Mouse (Mus musculus) C2C12 (cell line): ENCODE results near the gene Deaf1. TPM values are rescaled to one million over a fixed set of nuclear protein-coding genes. Genes with fewer than 3 reads are reported as not detected.

Experiments used
- H3K27me3 ChIP-seq: one replicate; pipeline ENCODE4 v1.6.1; 2011; ENCODE audit not compliant: control insufficient read depth, insufficient read depth, insufficient read length
- H3K36me3 ChIP-seq: one replicate; pipeline ENCODE4 v1.6.1; 2011; ENCODE audit not compliant: control insufficient read depth, insufficient read depth
- H3K4me3 ChIP-seq: one replicate; pipeline ENCODE4 v1.5.1; 2011; ENCODE audit warnings: mild to moderate bottlenecking, control low read depth; ENCODE audit not compliant: poor library complexity, insufficient read depth, severe bottlenecking
- H3K79me2 ChIP-seq: one replicate; pipeline ENCODE4 v1.6.1; 2011; ENCODE audit not compliant: control insufficient read depth, insufficient read depth
- H3K79me3 ChIP-seq: one replicate; pipeline ENCODE4 v1.6.1; 2011; ENCODE audit warnings: low read depth, control low read depth
- H3ac ChIP-seq: one replicate; pipeline ENCODE3; 2011; ENCODE audit warnings: low read depth; ENCODE audit not compliant: control insufficient read depth, insufficient read length
- CEBPB ChIP-seq: IDR thresholded peaks from one replicate; pipeline ENCODE4 v1.6.1; 2011; ENCODE audit warnings: low read depth, mild to moderate bottlenecking, control low read depth, moderate library complexity
- CTCF ChIP-seq: IDR thresholded peaks from one replicate; pipeline ENCODE4 v1.5.1; 2011; ENCODE audit not compliant: control insufficient read depth, insufficient read depth, insufficient read length
- FOSL1 ChIP-seq: IDR thresholded peaks from one replicate; pipeline ENCODE4 v1.8.0; 2011; ENCODE audit warnings: mild to moderate bottlenecking, low read length; ENCODE audit not compliant: poor library complexity, insufficient read depth, severe bottlenecking
- MAX ChIP-seq: IDR thresholded peaks from one replicate; pipeline ENCODE4 v1.6.1; 2011; ENCODE audit warnings: mild to moderate bottlenecking, control low read depth
- MYOD1 ChIP-seq: IDR thresholded peaks from one replicate; pipeline ENCODE4 v1.6.1; 2011; ENCODE audit warnings: low read depth; ENCODE audit not compliant: control insufficient read depth, insufficient read length
- MYOG ChIP-seq: IDR thresholded peaks from one replicate; pipeline ENCODE4 v1.6.1; 2011; ENCODE audit not compliant: control insufficient read depth, insufficient read length; ENCODE audit errors: extremely low read depth
- USF1 ChIP-seq: IDR thresholded peaks from one replicate; pipeline ENCODE4 v1.6.1; 2011; ENCODE audit warnings: low read depth, mild to moderate bottlenecking, control low read depth, moderate library complexity
- polyA plus RNA-seq: library from polyadenylated mRNA; unstranded; fragments of >200 nt; fragmentation: generic; extraction: Trizol; gene quantifications from one replicate; pipeline ENCODE4 v1.2.1, GENCODE M21; 2012; ENCODE audit warnings: missing spikeins

Deaf1 gene
- polyA plus RNA-seq, 1 experiment: 21.4 TPM

DNA sequence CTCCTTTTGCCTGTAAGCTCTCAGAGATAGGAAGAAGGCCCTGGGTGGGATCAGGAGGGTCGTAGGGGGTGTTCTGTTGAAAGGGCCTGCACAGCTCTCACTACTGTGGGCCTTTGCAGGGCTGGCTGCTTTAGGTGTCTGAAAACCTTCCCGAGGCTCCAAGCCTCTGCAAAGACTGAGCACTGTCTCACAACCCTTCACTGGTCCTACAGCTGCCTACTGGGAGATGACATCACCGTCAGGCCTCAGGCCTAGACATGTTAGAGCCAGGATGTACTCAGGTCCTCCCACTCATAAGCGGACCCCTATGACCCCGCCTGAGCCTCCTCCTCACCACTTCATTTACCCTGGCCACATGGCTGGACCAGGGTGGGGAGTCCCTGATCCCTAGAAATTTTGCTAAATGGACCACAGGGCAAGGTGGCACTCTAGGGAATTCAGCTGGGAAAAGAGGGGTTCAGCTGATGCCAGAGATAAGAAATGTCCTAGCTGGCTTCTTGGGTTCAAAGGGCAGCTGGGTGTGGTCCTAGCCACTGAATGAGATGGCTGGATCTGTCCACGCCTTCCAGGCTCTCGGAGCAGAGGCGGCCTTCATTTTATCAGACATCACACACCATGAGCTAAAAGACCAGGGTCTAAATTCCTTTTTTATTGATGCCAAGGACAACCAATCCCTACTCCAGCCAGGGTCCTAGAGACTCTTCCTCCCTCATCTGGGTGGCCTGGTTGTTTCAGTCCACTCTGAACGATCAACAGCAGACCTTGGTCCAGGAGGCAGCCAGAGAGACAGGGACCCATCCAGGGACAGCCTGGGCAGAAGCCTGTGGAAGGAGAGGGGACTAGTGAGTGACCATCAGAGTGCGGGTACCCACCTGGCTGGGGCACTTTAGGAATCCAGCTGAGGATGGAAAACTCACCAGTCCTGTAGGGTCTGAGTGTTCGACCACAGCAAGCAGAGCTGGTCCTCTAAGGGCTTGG, 49.5 kb downstream of the Deaf1 start:
- TF ChIP-seq FOSL1 (no peak), CTCF (no peak), MYOD1 (no peak), MAX (no peak), CEBPB (no peak), MYOG (no peak), USF1 (no peak)
- no peak overlapping the region for H3ac ChIP-seq
- H3K79me2 ChIP-seq: no peaks in the 10 kb centered on the region
- H3K4me3 ChIP-seq: no peak overlapping the region
- H3K36me3 ChIP-seq: no peaks in the 10 kb centered on the region
- H3K27me3 ChIP-seq: no peaks in the 10 kb centered on the region
- H3K79me3 ChIP-seq: no peaks in the 10 kb centered on the region

DNA sequence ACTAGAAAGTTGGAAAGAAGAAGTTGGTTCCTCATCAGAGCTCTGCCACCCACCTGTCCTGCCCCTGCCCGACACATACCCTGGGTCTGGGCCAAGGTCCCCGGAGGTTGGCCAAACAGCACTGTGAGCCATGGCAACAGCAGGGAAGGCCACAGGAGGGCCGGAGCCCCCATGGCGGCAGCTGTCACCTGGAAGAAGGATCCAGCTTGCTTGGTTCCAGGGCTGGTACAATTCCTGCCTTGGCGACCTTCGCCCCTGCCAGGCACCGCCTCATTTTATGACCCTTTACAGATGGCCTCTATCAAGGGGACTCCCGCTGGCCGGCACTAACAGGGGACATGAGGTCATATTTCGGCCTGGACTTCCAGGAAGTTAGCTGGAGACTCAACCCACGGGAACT, 50.9 kb downstream of the Deaf1 start, which contains the start of gene Cdhr5:
TSS of gene Cdhr5 (minus strand) at position 241 of the 400 bp plus-strand sequence.
- H3K79me2 ChIP-seq: no peaks in the 10 kb centered on the region

DNA sequence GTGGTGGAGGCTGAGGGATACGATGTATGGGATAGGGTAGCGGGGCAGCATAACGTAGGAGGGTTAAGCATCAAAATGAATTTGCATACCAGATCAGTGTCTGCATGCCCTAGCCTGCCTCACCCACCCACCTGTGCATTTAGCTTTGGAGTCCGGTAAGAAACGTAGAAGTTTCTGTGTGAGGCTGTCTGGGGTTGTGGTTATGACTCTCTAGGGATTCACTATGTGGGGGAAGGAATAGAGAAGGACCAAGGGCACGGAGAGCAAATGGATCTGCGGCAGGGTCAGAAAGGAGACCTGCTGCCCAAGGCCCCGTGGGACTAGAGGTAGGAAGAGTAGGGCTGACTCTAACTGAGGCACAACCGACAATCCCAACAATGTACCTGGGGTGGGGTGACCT, 52.1 kb downstream of the Deaf1 start:
- TF ChIP-seq FOSL1: no peak
- no peak for TF ChIP-seq CEBPB
- TF ChIP-seq USF1: no peak
- TF ChIP-seq MYOG: no peak
- no peak for TF ChIP-seq MYOD1
- no peak for TF ChIP-seq MAX
- no peaks in the 10 kb centered on the region for H3K79me2 ChIP-seq
- H3K36me3 ChIP-seq: no peaks in the 10 kb centered on the region
- no peak overlapping the region for H3K4me3 ChIP-seq
- no peaks in the 10 kb centered on the region for H3K27me3 ChIP-seq
- H3K79me3 ChIP-seq: no peaks in the 10 kb centered on the region
- H3ac ChIP-seq: no peak overlapping the region

More for the DNA sequence above, 50.9 kb downstream of the Deaf1 start, which contains the start of gene Cdhr5:
- Histone ChIP-seq H3K4me3 (no peak within 1 kb of the TSS), H3K79me3 (no peaks in the 10 kb centered on the region), H3K27me3 (no peaks in the 10 kb centered on the region), H3K36me3 (no peaks in the 10 kb centered on the region), H3ac (no peak within 1 kb of the TSS)
- TF ChIP-seq CEBPB (no peak), USF1 (no peak), FOSL1 (no peak), MYOG (no peak), MAX (no peak), MYOD1 (no peak), CTCF (no peak)

DNA sequence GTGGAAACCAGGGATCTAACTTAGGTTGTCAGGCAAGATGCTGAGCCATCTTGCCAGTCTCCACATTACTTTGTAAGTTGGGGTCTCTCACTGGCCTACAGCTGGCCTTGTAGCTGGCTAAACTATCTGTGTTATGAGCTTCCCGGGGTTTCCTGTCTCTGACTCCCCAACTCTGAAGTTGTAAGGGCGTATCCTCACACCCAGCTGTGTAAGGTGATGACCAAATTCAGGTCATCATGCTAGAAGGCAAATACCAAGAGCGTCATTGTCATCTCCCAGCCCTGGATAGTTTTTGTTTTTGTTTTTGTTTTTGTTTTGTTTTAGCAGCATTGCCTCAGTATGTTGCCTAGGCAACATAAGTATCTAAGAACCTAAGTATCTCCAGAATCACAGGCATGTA, 56.9 kb downstream of the Deaf1 start:
- H3ac ChIP-seq: no peak overlapping the region
- no peak overlapping the region for H3K4me3 ChIP-seq
- no peaks in the 10 kb centered on the region for H3K79me2 ChIP-seq
- no peaks in the 10 kb centered on the region for H3K36me3 ChIP-seq
- H3K79me3 ChIP-seq: no peaks in the 10 kb centered on the region
- TF ChIP-seq CEBPB (no peak), MYOG (no peak), FOSL1 (no peak), MYOD1 (no peak), USF1 (no peak)
- H3K27me3 ChIP-seq: no peaks in the 10 kb centered on the region

DNA sequence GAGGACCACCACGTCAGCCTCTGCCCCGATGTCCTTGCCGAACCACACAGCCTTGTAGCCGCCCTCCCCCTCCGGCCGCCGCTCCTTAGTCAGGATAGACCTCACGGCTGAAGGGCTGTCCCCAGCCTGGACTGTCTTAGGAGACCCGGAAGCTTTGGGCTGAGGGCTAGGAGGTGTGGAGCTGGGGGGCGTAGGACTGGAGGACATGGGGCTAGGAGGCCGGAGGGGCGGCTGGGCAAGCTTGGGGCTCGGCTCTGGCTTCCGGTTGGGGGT, 58.3 kb downstream of the Deaf1 start:
- Histone ChIP-seq H3K36me3 (peaks cover under 1% of the 10 kb centered on the region), H3K79me2 (no peaks in the 10 kb centered on the region), H3K27me3 (no peaks in the 10 kb centered on the region), H3K79me3 (no peaks in the 10 kb centered on the region), H3K4me3 (no peak overlapping the region), H3ac (no peak overlapping the region)
- TF ChIP-seq MAX: no peak
- no peak for TF ChIP-seq CEBPB
- TF ChIP-seq MYOD1: no peak
- TF ChIP-seq CTCF: no peak
- no peak for TF ChIP-seq MYOG
- no peak for TF ChIP-seq USF1
- no peak for TF ChIP-seq FOSL1
